Mouse (Mus musculus): Measurements from ENCODE around the gene Olfr839-ps1.

Olfr839-ps1 gene

GRCm38 (mm10) chr9:19177212-19177611 is at the start of gene Olfr839-ps1:
Gene Olfr839-ps1, minus strand, starts transcription at chr9:19177312.
- no peak for DNase-seq (ENCODE audit: low spot score in 2 of 2)

DNA sequence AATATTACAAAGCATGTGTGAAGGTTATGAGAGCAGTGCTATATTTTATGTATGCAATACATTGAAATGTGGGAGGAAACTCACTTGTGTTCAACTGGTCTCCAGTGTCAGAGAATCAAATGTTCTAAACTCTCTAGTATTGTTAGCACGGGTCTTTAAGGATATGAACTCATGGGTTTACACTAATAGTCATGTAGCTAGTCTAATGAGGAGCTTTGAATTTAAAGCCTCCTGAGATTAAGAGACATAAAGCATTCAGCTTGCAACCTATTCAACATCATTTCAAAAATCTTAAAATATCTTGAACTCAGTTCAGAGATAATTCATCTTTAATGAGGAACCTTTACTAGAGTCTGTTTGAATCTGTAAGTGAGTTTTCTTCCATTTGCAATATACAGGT is 41.1 kb downstream of the Olfr839-ps1 start, which contains the start of gene Olfr837:
Gene Olfr837, plus strand, starts transcription at position 301 of the 400 bp plus-strand sequence.
- DNase-seq (ENCODE audit: low spot score in 2 of 2), result no peak

GRCm38 (mm10) chr9:19120082-19120481 is 57.0 kb downstream of the Olfr839-ps1 start, which contains the start of gene Olfr836:
Gene Olfr836, plus strand, starts transcription at chr9:19120382.
- DNase-seq (ENCODE audit: low spot score in 2 of 2), result no peak

Measured in spleen, postnatal 36 days (tissue).